Mouse (Mus musculus): ENCODE results near the gene Tmem30c.

DNA sequence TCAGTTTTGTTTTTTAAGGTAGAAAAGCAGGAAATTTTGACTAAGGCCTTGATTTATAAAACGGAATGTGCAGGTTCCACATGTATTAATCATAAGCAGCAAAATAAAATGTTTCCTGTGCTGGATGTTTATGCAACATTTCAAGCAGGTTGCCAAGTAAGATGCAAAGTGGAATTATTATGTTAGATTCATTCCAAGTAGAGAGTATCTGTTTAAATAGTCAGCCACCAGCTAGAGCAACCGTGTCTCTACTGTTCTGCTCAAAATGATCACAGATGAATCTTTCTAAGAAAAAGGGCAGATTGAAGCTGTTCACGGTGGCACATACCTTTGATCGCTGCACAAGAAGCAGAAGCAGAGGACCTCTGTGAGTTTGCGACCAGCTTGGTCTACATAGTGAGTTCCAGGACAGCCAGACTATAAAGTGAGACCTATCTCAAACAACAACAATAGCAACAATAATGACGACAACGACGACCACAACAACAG is 26.0 kb upstream of the Tmem30c start:
- TF ChIP-seq CTCF (IDR thresholded peaks at IDR 0.05; ENCODE audit: low read depth) (no peak), EP300 (IDR thresholded peaks at IDR 0.05; ENCODE audit: low read depth) (no peak)
